Mouse (Mus musculus) cerebellum, postnatal 4 days (tissue): Measurements from ENCODE around the gene Rbfox2.
"Not testable (repeated sequence)": the region's sequence is repeated elsewhere in the genome, so short reads cannot be mapped to it uniquely, and the experiment has no call there.

Source experiments
- DNase-seq, 2 experiments: peaks; one replicate each; pipeline ENCODE4 v3.0.0; 2022; ENCODE audit warnings: low spot score in 2 of 2, mixed read lengths in 1 of 2

Gene Rbfox2

GRCm38 (mm10) chr15:77306547-77307261, at the start of gene Rbfox2:
TSS of gene Rbfox2 (minus strand) at chr15:77307004.
- DNase-seq = peak; percentile 82 to 93

- no peak for DNase-seq
Observed at GRCm38 (mm10) chr15:77356248-77356810, 49.5 kb upstream of the Rbfox2 start.

GRCm38 (mm10) chr15:77354848-77355551, 48.2 kb upstream of the Rbfox2 start:
- DNase-seq = peak in 1 of 2 experiments; percentile 52

GRCm38 (mm10) chr15:77354496-77354847, 47.7 kb upstream of the Rbfox2 start:
- DNase-seq = no peak

- DNase-seq = no peak
Observed at GRCm38 (mm10) chr15:77353764-77354163, 47.0 kb upstream of the Rbfox2 start.

GRCm38 (mm10) chr15:77352863-77353262, 46.1 kb upstream of the Rbfox2 start:
- DNase-seq = no peak

GRCm38 (mm10) chr15:77350117-77350516, 43.3 kb upstream of the Rbfox2 start:
- no peak for DNase-seq

GRCm38 (mm10) chr15:77348146-77348545, 41.3 kb upstream of the Rbfox2 start:
- no peak for DNase-seq

- no peak for DNase-seq
Observed at GRCm38 (mm10) chr15:77344127-77345125, 37.6 kb upstream of the Rbfox2 start.

- DNase-seq = peak; percentile 48 to 82
Observed at GRCm38 (mm10) chr15:77343527-77344091, 36.8 kb upstream of the Rbfox2 start.

- DNase-seq = no peak
Observed at GRCm38 (mm10) chr15:77342962-77343526, 36.2 kb upstream of the Rbfox2 start.

GRCm38 (mm10) chr15:77342005-77342404, 35.2 kb upstream of the Rbfox2 start:
- no peak for DNase-seq

GRCm38 (mm10) chr15:77340581-77340980, 33.8 kb upstream of the Rbfox2 start:
- no peak for DNase-seq

- DNase-seq = no peak
Observed at GRCm38 (mm10) chr15:77338924-77339429, 32.2 kb upstream of the Rbfox2 start.

- DNase-seq = no peak
Observed at GRCm38 (mm10) chr15:77338451-77338850, 31.6 kb upstream of the Rbfox2 start.

GRCm38 (mm10) chr15:77337926-77338325, 31.1 kb upstream of the Rbfox2 start:
- DNase-seq = no peak

- DNase-seq = no peak
Observed at GRCm38 (mm10) chr15:77336968-77337341, 30.2 kb upstream of the Rbfox2 start.

GRCm38 (mm10) chr15:77336287-77336967, 29.6 kb upstream of the Rbfox2 start:
- peak; percentile 84 to 94 for DNase-seq

GRCm38 (mm10) chr15:77335185-77335584, 28.4 kb upstream of the Rbfox2 start:
- not testable (repeated sequence) for DNase-seq
